Mouse (Mus musculus): ENCODE results near the gene Rps29.

Rps29 gene

GRCm38 (mm10) chr12:69127626-69128025 lies 31.4 kb downstream of the Rps29 start:
- no peak for DNase-seq

- peak; percentile 57 for DNase-seq
Observed at GRCm38 (mm10) chr12:69127170-69127569, 31.8 kb downstream of the Rps29 start.

- no peak for DNase-seq
Observed at GRCm38 (mm10) chr12:69125066-69125465, 33.9 kb downstream of the Rps29 start.

- DNase-seq = no peak
Observed at GRCm38 (mm10) chr12:69122801-69123200, 36.2 kb downstream of the Rps29 start.

- DNase-seq = no peak
Observed at GRCm38 (mm10) chr12:69119908-69120307, 39.1 kb downstream of the Rps29 start.
